ENCODE assay signal across 17 mouse cellular contexts in the genomic region with DNA sequence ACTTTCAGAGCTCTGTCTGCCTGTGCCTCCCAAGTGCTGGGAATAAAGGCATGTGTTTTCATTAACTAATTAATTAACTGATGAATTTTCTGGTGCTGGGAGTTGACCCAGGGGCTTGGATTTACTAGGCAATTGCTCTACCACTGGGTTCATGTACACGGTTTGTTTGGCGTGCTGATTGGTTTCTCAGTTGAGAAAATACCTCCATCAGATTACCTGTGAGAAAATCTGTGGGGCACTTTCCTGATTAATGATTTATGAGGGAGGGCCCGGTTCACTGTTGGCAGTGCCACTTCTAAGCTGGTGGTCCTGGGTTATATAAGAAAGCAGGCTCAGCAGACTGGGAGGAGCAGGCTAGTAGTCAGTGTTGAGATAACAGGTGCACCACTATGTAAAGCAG.
"Had no signal": no experiment of that assay in that cellular context is flagged by ENCODE, and none has a peak within 500 bp of the region (broad histone marks: within the 10 kb centered on the region; RNA-seq: fewer than 3 reads in every experiment).

No protein-coding gene starts in this region.

- H3K4me3 ChIP-seq: layer of hippocampus, adult 2 months; limb, embryonic 12.5 days; liver, embryonic 13.5 days; lung, embryonic 15.5 days; megakaryocyte, embryonic 14.5 days; midbrain, embryonic 15.5 days; neural tube, embryonic 12.5 days; stomach, embryonic 15.5 days had no signal

- ATAC-seq: intestine, postnatal 0 days; liver, postnatal 0 days; midbrain, embryonic 15.5 days had no signal

- H3K27ac ChIP-seq: liver, embryonic 13.5 days; lung, embryonic 15.5 days; macrophage; midbrain, embryonic 15.5 days; neural tube, embryonic 12.5 days; stomach, embryonic 15.5 days had no signal

- H3K9ac ChIP-seq: limb, embryonic 12.5 days; liver, embryonic 13.5 days; liver, postnatal 0 days; lung, embryonic 15.5 days; midbrain, embryonic 15.5 days; neural tube, embryonic 12.5 days; stomach, embryonic 15.5 days had no signal

- H3K27me3 ChIP-seq: limb, embryonic 12.5 days; liver, embryonic 13.5 days; lung, embryonic 15.5 days; megakaryocyte, embryonic 14.5 days; midbrain, embryonic 15.5 days; neural tube, embryonic 12.5 days; stomach, embryonic 15.5 days had no signal

- H3K36me3 ChIP-seq: limb, embryonic 12.5 days; liver, embryonic 13.5 days; lung, embryonic 15.5 days; midbrain, embryonic 15.5 days; neural tube, embryonic 12.5 days; stomach, embryonic 15.5 days had no signal

- H3K4me1 ChIP-seq: neural tube, embryonic 12.5 days; stomach, embryonic 15.5 days had no signal

- H3K9me3 ChIP-seq: limb, embryonic 12.5 days; liver, embryonic 13.5 days; lung, embryonic 15.5 days; megakaryocyte, embryonic 14.5 days; midbrain, embryonic 15.5 days; neural tube, embryonic 12.5 days; stomach, embryonic 15.5 days had no signal

- DNase-seq: liver; liver, embryonic 13.5 days; liver, postnatal 0 days; lung, postnatal 14 days; spleen, adult 18-20 months; thymus, adult 2 months; thymus, postnatal 36 days had no signal

- H3K4me2 ChIP-seq: limb, embryonic 12.5 days; liver, embryonic 13.5 days; lung, embryonic 15.5 days; midbrain, embryonic 11.5 days; midbrain, embryonic 15.5 days; neural tube, embryonic 12.5 days; stomach, embryonic 15.5 days had no signal
